Mouse (Mus musculus): ENCODE results near the gene C2. TPM values are rescaled to one million over a fixed set of nuclear protein-coding genes. Genes with fewer than 3 reads are reported as not detected.
A peak's percentile ranks its signal among the peaks of the same experiment; 100 is the strongest.
"Not testable (repeated sequence)": the region's sequence is repeated elsewhere in the genome, so short reads cannot be mapped to it uniquely, and the experiment has no call there.

C2 gene
- polyA plus RNA-seq, 1 experiment from 2014 or later = 1.4 TPM

- H3K4me1 ChIP-seq (ENCODE audit: control insufficient read depth, insufficient read depth, low read length) = no peaks in the 10 kb centered on the region
- no peak overlapping the region for H3K4me2 ChIP-seq (ENCODE audit: low read length)
- DNase-seq (ENCODE audit: low spot score) (no peak), ATAC-seq (no peak)
- H3K36me3 ChIP-seq (ENCODE audit: control insufficient read depth, insufficient read depth, low read length) = peaks cover 29% of the 10 kb centered on the region
- H3K9me3 ChIP-seq (replicated peaks; ENCODE audit: control insufficient read depth, low read length) = no peaks in the 10 kb centered on the region
- no peak overlapping the region for H3K27ac ChIP-seq (ENCODE audit: low read depth, low read length)
- no peak overlapping the region for H3K9ac ChIP-seq (ENCODE audit: low read length)
- H3K4me3 ChIP-seq (ENCODE audit: low read depth, low read length) = no peak overlapping the region
- H3K27me3 ChIP-seq (replicated peaks; ENCODE audit: control insufficient read depth, insufficient read depth, low read length) = no peaks in the 10 kb centered on the region
- WGBS = 84% methylated on average over 5 of the region's 5 CpGs
Measured at GRCm38 (mm10) chr17:34916316-34916715, 18.3 kb upstream of the C2 start.

GRCm38 (mm10) chr17:34915410-34915831 is 17.4 kb upstream of the C2 start:
- H3K4me3 ChIP-seq (ENCODE audit: low read depth, low read length) = no peak overlapping the region
- H3K27me3 ChIP-seq (replicated peaks; ENCODE audit: control insufficient read depth, insufficient read depth, low read length) = no peaks in the 10 kb centered on the region
- ATAC-seq = no peak
- H3K27ac ChIP-seq (ENCODE audit: low read depth, low read length) = no peak overlapping the region
- peaks cover 38% of the 10 kb centered on the region for H3K36me3 ChIP-seq (ENCODE audit: control insufficient read depth, insufficient read depth, low read length)
- no peak overlapping the region for H3K9ac ChIP-seq (ENCODE audit: low read length)
- 34% methylated on average over 11 of the region's 11 CpGs for WGBS
- no peaks in the 10 kb centered on the region for H3K4me1 ChIP-seq (ENCODE audit: control insufficient read depth, insufficient read depth, low read length)
- H3K4me2 ChIP-seq (ENCODE audit: low read length) = no peak overlapping the region
- no peak for DNase-seq (ENCODE audit: low spot score)
- H3K9me3 ChIP-seq (replicated peaks; ENCODE audit: control insufficient read depth, low read length) = no peaks in the 10 kb centered on the region

- Histone ChIP-seq H3K4me3 (ENCODE audit: low read depth, low read length) (no peak within 1 kb of the TSS), H3K4me1 (ENCODE audit: control insufficient read depth, insufficient read depth, low read length) (no peaks in the 10 kb centered on the region), H3K9ac (ENCODE audit: low read length) (no peak within 1 kb of the TSS), H3K9me3 (replicated peaks; ENCODE audit: control insufficient read depth, low read length) (no peaks in the 10 kb centered on the region), H3K36me3 (ENCODE audit: control insufficient read depth, insufficient read depth, low read length) (peaks cover 51% of the 10 kb centered on the region), H3K27ac (ENCODE audit: low read depth, low read length) (no peak within 1 kb of the TSS), H3K27me3 (replicated peaks; ENCODE audit: control insufficient read depth, insufficient read depth, low read length) (no peaks in the 10 kb centered on the region), H3K4me2 (ENCODE audit: low read length) (no peak within 1 kb of the TSS)
- WGBS = 40% methylated on average over 18 of the region's 18 CpGs
- DNase-seq (ENCODE audit: low spot score) (no peak), ATAC-seq (no peak)
Measured at GRCm38 (mm10) chr17:34913930-34914665, 16.0 kb upstream of the C2 start, which contains the start of gene Slc44a4. TSS of gene Slc44a4 (plus strand) at chr17:34914466.

GRCm38 (mm10) chr17:34911945-34912351 is 13.9 kb upstream of the C2 start:
- DNase-seq (ENCODE audit: low spot score) (peak; percentile 61), ATAC-seq (peak; percentile 64)
- Histone ChIP-seq H3K4me1 (ENCODE audit: control insufficient read depth, insufficient read depth, low read length) (no peaks in the 10 kb centered on the region), H3K27ac (ENCODE audit: low read depth, low read length) (no peak overlapping the region), H3K27me3 (replicated peaks; ENCODE audit: control insufficient read depth, insufficient read depth, low read length) (no peaks in the 10 kb centered on the region), H3K9ac (ENCODE audit: low read length) (no peak overlapping the region), H3K4me2 (ENCODE audit: low read length) (no peak overlapping the region), H3K9me3 (replicated peaks; ENCODE audit: control insufficient read depth, low read length) (no peaks in the 10 kb centered on the region), H3K36me3 (ENCODE audit: control insufficient read depth, insufficient read depth, low read length) (peaks cover 72% of the 10 kb centered on the region), H3K4me3 (ENCODE audit: low read depth, low read length) (no peak overlapping the region)
- 32% methylated on average over 5 of the region's 5 CpGs for WGBS

- Histone ChIP-seq H3K4me1 (ENCODE audit: control insufficient read depth, insufficient read depth, low read length) (no peaks in the 10 kb centered on the region), H3K9ac (ENCODE audit: low read length) (no peak overlapping the region), H3K27me3 (replicated peaks; ENCODE audit: control insufficient read depth, insufficient read depth, low read length) (no peaks in the 10 kb centered on the region), H3K4me2 (ENCODE audit: low read length) (no peak overlapping the region), H3K9me3 (replicated peaks; ENCODE audit: control insufficient read depth, low read length) (no peaks in the 10 kb centered on the region), H3K36me3 (ENCODE audit: control insufficient read depth, insufficient read depth, low read length) (peaks cover 82% of the 10 kb centered on the region), H3K27ac (ENCODE audit: low read depth, low read length) (no peak overlapping the region), H3K4me3 (ENCODE audit: low read depth, low read length) (no peak overlapping the region)
- ATAC-seq (no peak), DNase-seq (ENCODE audit: low spot score) (no peak)
- WGBS = 93% methylated on average over 10 of the region's 10 CpGs
Measured at GRCm38 (mm10) chr17:34910982-34911381, 12.9 kb upstream of the C2 start.

GRCm38 (mm10) chr17:34902895-34903294 is 4.8 kb upstream of the C2 start:
- no peak for ATAC-seq
- H3K4me2 ChIP-seq (ENCODE audit: low read length) = no peak overlapping the region
- H3K36me3 ChIP-seq (ENCODE audit: control insufficient read depth, insufficient read depth, low read length) = peaks cover 67% of the 10 kb centered on the region

GRCm38 (mm10) chr17:34901948-34902347 is 3.9 kb upstream of the C2 start:
- not testable (repeated sequence) for H3K27ac ChIP-seq (ENCODE audit: low read depth, low read length); H3K4me2 ChIP-seq (ENCODE audit: low read length); H3K4me3 ChIP-seq (ENCODE audit: low read depth, low read length); DNase-seq (ENCODE audit: low spot score); H3K9me3 ChIP-seq (replicated peaks; ENCODE audit: control insufficient read depth, low read length); ATAC-seq; H3K9ac ChIP-seq (ENCODE audit: low read length); H3K27me3 ChIP-seq (replicated peaks; ENCODE audit: control insufficient read depth, insufficient read depth, low read length)
- Histone ChIP-seq H3K36me3 (ENCODE audit: control insufficient read depth, insufficient read depth, low read length) (peaks cover 57% of the 10 kb centered on the region), H3K4me1 (ENCODE audit: control insufficient read depth, insufficient read depth, low read length) (peaks cover 14% of the 10 kb centered on the region)
- 88% methylated on average over 9 of the region's 10 CpGs for WGBS

More at GRCm38 (mm10) chr17:34902895-34903294, 4.8 kb upstream of the C2 start:
- no peak overlapping the region for H3K27ac ChIP-seq (ENCODE audit: low read depth, low read length)
- H3K4me1 ChIP-seq (ENCODE audit: control insufficient read depth, insufficient read depth, low read length) = peaks cover 7% of the 10 kb centered on the region; the same call in 1 of the 2 replicates
- 92% methylated on average over 9 of the region's 9 CpGs for WGBS
- H3K9me3 ChIP-seq (replicated peaks; ENCODE audit: control insufficient read depth, low read length) = no peaks in the 10 kb centered on the region
- H3K4me3 ChIP-seq (ENCODE audit: low read depth, low read length) = no peak overlapping the region
- no peak for DNase-seq (ENCODE audit: low spot score)
- no peak overlapping the region for H3K9ac ChIP-seq (ENCODE audit: low read length)
- no peaks in the 10 kb centered on the region for H3K27me3 ChIP-seq (replicated peaks; ENCODE audit: control insufficient read depth, insufficient read depth, low read length)

- H3K27ac ChIP-seq (ENCODE audit: low read depth, low read length); H3K9me3 ChIP-seq (replicated peaks; ENCODE audit: control insufficient read depth, low read length); H3K4me2 ChIP-seq (ENCODE audit: low read length); ATAC-seq; DNase-seq (ENCODE audit: low spot score); H3K27me3 ChIP-seq (replicated peaks; ENCODE audit: control insufficient read depth, insufficient read depth, low read length); H3K4me3 ChIP-seq (ENCODE audit: low read depth, low read length); H3K9ac ChIP-seq (ENCODE audit: low read length): not testable (repeated sequence)
- Histone ChIP-seq H3K36me3 (ENCODE audit: control insufficient read depth, insufficient read depth, low read length) (peaks cover 53% of the 10 kb centered on the region), H3K4me1 (ENCODE audit: control insufficient read depth, insufficient read depth, low read length) (peaks cover 19% of the 10 kb centered on the region)
Measured at GRCm38 (mm10) chr17:34900826-34901225, 2.8 kb upstream of the C2 start.

- 0% methylated on average over 5 of the region's 5 CpGs for WGBS
- peak overlapping the region; percentile 97 for H3K27ac ChIP-seq (ENCODE audit: low read depth, low read length)
- ATAC-seq (no peak), DNase-seq (ENCODE audit: low spot score) (peak; percentile 29)
- H3K36me3 ChIP-seq (ENCODE audit: control insufficient read depth, insufficient read depth, low read length) = peaks cover 45% of the 10 kb centered on the region
- H3K27me3 ChIP-seq (replicated peaks; ENCODE audit: control insufficient read depth, insufficient read depth, low read length) = no peaks in the 10 kb centered on the region
- H3K4me2 ChIP-seq (ENCODE audit: low read length) = peak overlapping the region; percentile 96
- peaks cover 26% of the 10 kb centered on the region for H3K4me1 ChIP-seq (ENCODE audit: control insufficient read depth, insufficient read depth, low read length)
- no peaks in the 10 kb centered on the region for H3K9me3 ChIP-seq (replicated peaks; ENCODE audit: control insufficient read depth, low read length)
- H3K4me3 ChIP-seq (ENCODE audit: low read depth, low read length) = peak overlapping the region; percentile 82
- H3K9ac ChIP-seq (ENCODE audit: low read length) = peak overlapping the region; percentile 94
Measured at GRCm38 (mm10) chr17:34899890-34900243, 1.8 kb upstream of the C2 start.

Measured in forebrain, embryonic 14.5 days (tissue).